Mouse (Mus musculus): ENCODE data around the gene Rftn2. TPM values are rescaled to one million over a fixed set of nuclear protein-coding genes. Genes with fewer than 3 reads are reported as not detected.
A peak's percentile ranks its signal among the peaks of the same experiment; 100 is the strongest.

Gene Rftn2
- polyA plus RNA-seq, 1 experiment from 2014 or later = 4.8 TPM

DNA sequence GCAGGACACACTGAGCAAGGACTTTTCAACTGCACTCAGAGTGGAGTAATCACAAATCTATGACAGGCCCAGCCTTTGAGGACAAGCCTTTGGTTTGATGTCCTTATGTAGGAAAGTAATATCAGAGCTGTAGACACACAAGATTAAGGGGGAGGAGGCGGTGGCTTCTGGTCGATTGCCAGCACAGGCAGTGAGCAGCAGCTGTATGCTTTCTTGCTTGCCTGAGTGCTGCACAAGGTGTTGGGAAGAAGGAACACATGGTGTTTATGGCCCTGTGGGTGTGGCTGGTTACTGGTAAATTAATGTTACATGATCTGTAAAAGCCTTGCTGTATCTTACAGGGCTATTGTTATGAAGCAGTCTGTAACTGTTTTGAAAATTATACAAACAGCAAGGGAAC is 9.4 kb downstream of the Rftn2 start:
- Histone ChIP-seq H3K9me3 (replicated peaks; ENCODE audit: control insufficient read depth, low read length) (no peaks in the 10 kb centered on the region), H3K4me1 (ENCODE audit: control insufficient read depth, insufficient read depth, low read length) (0 out of 2 replicates have a peak, but pooled peaks cover 4% of the 10 kb centered on the region), H3K36me3 (ENCODE audit: control insufficient read depth, insufficient read depth, low read length) (no peaks in the 10 kb centered on the region), H3K4me3 (ENCODE audit: low read depth, low read length) (no peak overlapping the region), H3K27ac (ENCODE audit: low read depth, low read length) (no peak overlapping the region), H3K4me2 (no peak overlapping the region), H3K9ac (ENCODE audit: low read depth, low read length) (no peak overlapping the region), H3K27me3 (ENCODE audit: control insufficient read depth, insufficient read depth, low read length) (no peaks in the 10 kb centered on the region)
- 66% methylated on average over 2 of the region's 2 CpGs for WGBS (ENCODE audit: insufficient replicate concordance)
- no peak for ATAC-seq (replicated peaks; ENCODE audit: insufficient number of reproducible peaks, low FRiP score, low TSS enrichment)

DNA sequence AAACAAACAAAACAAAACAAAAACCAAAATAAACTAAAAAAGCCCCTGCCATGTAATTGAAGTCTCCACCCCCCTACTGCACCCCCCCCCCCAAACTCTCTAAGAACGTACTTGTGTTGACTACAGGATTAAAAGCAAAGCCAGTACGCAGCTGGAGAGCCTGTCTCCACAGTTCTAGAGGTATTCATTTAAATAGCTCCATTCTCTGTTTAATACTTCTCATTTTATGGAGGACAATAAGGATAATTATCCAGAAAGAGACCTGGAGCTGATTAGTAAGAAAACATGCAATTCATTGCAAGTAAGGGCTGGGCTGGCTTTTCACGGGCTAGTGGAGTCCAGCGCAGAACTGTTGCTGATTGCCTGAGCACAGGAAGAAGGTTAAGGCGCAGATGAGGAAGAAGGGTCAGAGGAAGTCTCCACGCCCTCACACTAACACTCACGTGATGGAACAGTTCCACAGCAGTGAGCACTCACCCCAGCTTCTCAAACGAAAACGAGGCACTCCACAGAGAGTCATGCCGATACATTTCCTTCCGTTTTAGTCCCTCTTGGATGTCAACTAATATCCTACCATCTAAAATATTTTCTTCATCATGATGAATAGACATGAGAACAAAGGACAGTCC is 11.3 kb downstream of the Rftn2 start:
- no peak overlapping the region for H3K27ac ChIP-seq (ENCODE audit: low read depth, low read length)
- 71% methylated on average over 11 of the region's 11 CpGs for WGBS (ENCODE audit: insufficient replicate concordance)
- no peak for ATAC-seq (replicated peaks; ENCODE audit: insufficient number of reproducible peaks, low FRiP score, low TSS enrichment)

DNA sequence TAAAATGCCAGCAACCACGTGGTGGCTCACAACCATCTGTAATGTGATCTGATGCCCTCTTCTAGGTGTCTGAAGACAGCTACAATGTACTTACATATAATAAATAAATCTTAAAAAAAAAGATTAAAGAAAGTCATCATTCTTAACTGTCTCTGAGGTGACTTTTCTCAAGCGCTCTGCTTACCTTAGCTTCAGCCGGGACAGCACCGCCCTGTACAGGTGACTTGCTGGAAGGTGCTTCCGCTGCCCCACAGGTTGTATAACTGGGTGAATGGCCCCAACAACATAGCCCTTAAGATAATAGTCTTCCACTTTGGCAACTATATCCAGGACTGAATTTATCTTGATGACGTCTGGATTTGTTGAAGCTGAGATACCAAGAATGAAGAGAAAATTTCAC is 12.6 kb downstream of the Rftn2 start:
- ATAC-seq (replicated peaks; ENCODE audit: insufficient number of reproducible peaks, low FRiP score, low TSS enrichment) = no peak
- H3K4me2 ChIP-seq = no peak overlapping the region
- no peaks in the 10 kb centered on the region for H3K27me3 ChIP-seq (ENCODE audit: control insufficient read depth, insufficient read depth, low read length)
- WGBS (ENCODE audit: insufficient replicate concordance) = 83% methylated on average over 6 of the region's 6 CpGs
- H3K9me3 ChIP-seq (replicated peaks; ENCODE audit: control insufficient read depth, low read length) = no peaks in the 10 kb centered on the region
- H3K27ac ChIP-seq (ENCODE audit: low read depth, low read length) = no peak overlapping the region
- no peak overlapping the region for H3K4me3 ChIP-seq (ENCODE audit: low read depth, low read length)
- no peak overlapping the region for H3K9ac ChIP-seq (ENCODE audit: low read depth, low read length)
- peaks cover under 1% of the 10 kb centered on the region; the same call in 1 of the 2 replicates for H3K4me1 ChIP-seq (ENCODE audit: control insufficient read depth, insufficient read depth, low read length)
- H3K36me3 ChIP-seq (ENCODE audit: control insufficient read depth, insufficient read depth, low read length) = no peaks in the 10 kb centered on the region

More for the DNA sequence above, 11.3 kb downstream of the Rftn2 start:
- Histone ChIP-seq H3K4me3 (ENCODE audit: low read depth, low read length) (no peak overlapping the region), H3K4me1 (ENCODE audit: control insufficient read depth, insufficient read depth, low read length) (no peaks in the 10 kb centered on the region), H3K27me3 (ENCODE audit: control insufficient read depth, insufficient read depth, low read length) (no peaks in the 10 kb centered on the region), H3K4me2 (no peak overlapping the region), H3K9ac (ENCODE audit: low read depth, low read length) (no peak overlapping the region), H3K36me3 (ENCODE audit: control insufficient read depth, insufficient read depth, low read length) (no peaks in the 10 kb centered on the region), H3K9me3 (replicated peaks; ENCODE audit: control insufficient read depth, low read length) (no peaks in the 10 kb centered on the region)

DNA sequence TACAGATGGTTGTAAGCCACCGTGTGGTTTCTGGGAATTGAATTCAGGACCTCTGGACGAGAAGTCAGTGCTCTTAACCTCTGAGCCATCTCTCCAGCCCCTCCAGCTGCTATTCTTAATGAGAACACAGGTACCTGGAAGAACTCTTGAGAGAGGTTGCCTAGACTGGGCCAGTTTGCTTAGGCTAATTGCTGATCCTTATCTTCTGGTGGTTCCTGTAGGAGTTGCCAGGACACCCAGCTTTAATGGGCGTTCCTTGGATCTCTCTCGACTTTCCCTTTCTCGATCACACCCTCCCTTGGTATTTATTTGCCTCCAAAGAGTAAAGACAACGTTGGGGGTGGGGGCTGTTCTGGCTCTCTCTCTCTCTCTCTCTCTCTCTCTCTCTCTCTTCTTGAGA is 13.1 kb downstream of the Rftn2 start:
- no peaks in the 10 kb centered on the region for H3K27me3 ChIP-seq (ENCODE audit: control insufficient read depth, insufficient read depth, low read length)
- peaks cover 5% of the 10 kb centered on the region for H3K4me1 ChIP-seq (ENCODE audit: control insufficient read depth, insufficient read depth, low read length)
- no peak for ATAC-seq (replicated peaks; ENCODE audit: insufficient number of reproducible peaks, low FRiP score, low TSS enrichment)
- WGBS (ENCODE audit: insufficient replicate concordance) = 45% methylated on average over 6 of the region's 6 CpGs
- H3K36me3 ChIP-seq (ENCODE audit: control insufficient read depth, insufficient read depth, low read length) = no peaks in the 10 kb centered on the region
- H3K27ac ChIP-seq (ENCODE audit: low read depth, low read length) = no peak overlapping the region
- no peak overlapping the region for H3K4me3 ChIP-seq (ENCODE audit: low read depth, low read length)
- no peak overlapping the region for H3K9ac ChIP-seq (ENCODE audit: low read depth, low read length)
- H3K9me3 ChIP-seq (replicated peaks; ENCODE audit: control insufficient read depth, low read length) = no peaks in the 10 kb centered on the region
- H3K4me2 ChIP-seq = no peak overlapping the region

DNA sequence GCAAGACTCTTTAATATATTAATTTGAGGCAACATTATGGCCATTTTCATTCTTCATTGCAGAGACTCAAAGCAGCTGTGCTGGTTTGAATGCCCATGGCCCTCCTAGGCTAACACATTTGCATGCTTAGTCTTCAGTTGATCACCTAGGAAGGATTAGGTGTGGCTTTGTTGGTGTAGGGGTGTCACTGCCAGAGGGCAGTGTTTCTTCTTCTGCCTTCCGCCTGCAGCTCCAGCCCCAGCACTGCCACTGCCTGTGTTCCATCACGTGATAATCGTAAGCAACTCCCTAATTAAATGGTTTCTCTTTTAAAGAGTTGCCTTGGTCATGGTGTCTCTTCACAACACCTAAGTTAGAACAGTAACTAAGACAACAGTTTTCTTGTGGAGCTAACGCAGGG is 13.8 kb downstream of the Rftn2 start:
- Histone ChIP-seq H3K4me1 (ENCODE audit: control insufficient read depth, insufficient read depth, low read length) (peaks cover 5% of the 10 kb centered on the region), H3K27me3 (ENCODE audit: control insufficient read depth, insufficient read depth, low read length) (no peaks in the 10 kb centered on the region), H3K9ac (ENCODE audit: low read depth, low read length) (no peak overlapping the region), H3K9me3 (replicated peaks; ENCODE audit: control insufficient read depth, low read length) (no peaks in the 10 kb centered on the region), H3K4me2 (no peak overlapping the region), H3K27ac (ENCODE audit: low read depth, low read length) (no peak overlapping the region), H3K36me3 (ENCODE audit: control insufficient read depth, insufficient read depth, low read length) (no peaks in the 10 kb centered on the region), H3K4me3 (ENCODE audit: low read depth, low read length) (no peak overlapping the region)
- WGBS (ENCODE audit: insufficient replicate concordance) = 74% methylated on average over 4 of the region's 4 CpGs
- no peak for ATAC-seq (replicated peaks; ENCODE audit: insufficient number of reproducible peaks, low FRiP score, low TSS enrichment)

DNA sequence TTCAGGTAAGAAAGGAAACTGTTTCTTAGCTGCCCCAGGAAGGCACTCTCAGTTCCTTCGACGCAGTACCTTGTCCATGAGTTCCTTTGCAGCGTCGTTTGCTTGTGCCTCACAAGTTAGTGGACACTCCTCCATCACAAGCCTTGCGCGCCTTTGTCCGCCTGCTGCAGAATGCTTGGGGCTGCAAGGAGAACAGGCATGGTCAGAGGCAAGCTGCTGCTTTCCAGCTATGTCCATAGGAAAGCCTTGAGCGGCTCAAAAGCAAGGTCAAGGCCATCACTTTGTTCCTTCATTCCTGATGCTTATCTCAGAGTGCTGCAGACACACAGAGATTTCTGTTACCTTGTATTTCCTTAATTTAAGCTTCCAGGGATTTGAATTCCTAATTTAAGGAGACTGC is 15.5 kb downstream of the Rftn2 start:
- Histone ChIP-seq H3K4me1 (ENCODE audit: control insufficient read depth, insufficient read depth, low read length) (peaks cover 5% of the 10 kb centered on the region), H3K9ac (ENCODE audit: low read depth, low read length) (no peak overlapping the region), H3K27ac (ENCODE audit: low read depth, low read length) (no peak overlapping the region), H3K9me3 (replicated peaks; ENCODE audit: control insufficient read depth, low read length) (no peaks in the 10 kb centered on the region), H3K4me2 (no peak overlapping the region), H3K4me3 (ENCODE audit: low read depth, low read length) (no peak overlapping the region), H3K27me3 (ENCODE audit: control insufficient read depth, insufficient read depth, low read length) (no peaks in the 10 kb centered on the region), H3K36me3 (ENCODE audit: control insufficient read depth, insufficient read depth, low read length) (no peaks in the 10 kb centered on the region)
- 80% methylated on average over 8 of the region's 8 CpGs for WGBS (ENCODE audit: insufficient replicate concordance)
- ATAC-seq (replicated peaks; ENCODE audit: insufficient number of reproducible peaks, low FRiP score, low TSS enrichment) = no peak

DNA sequence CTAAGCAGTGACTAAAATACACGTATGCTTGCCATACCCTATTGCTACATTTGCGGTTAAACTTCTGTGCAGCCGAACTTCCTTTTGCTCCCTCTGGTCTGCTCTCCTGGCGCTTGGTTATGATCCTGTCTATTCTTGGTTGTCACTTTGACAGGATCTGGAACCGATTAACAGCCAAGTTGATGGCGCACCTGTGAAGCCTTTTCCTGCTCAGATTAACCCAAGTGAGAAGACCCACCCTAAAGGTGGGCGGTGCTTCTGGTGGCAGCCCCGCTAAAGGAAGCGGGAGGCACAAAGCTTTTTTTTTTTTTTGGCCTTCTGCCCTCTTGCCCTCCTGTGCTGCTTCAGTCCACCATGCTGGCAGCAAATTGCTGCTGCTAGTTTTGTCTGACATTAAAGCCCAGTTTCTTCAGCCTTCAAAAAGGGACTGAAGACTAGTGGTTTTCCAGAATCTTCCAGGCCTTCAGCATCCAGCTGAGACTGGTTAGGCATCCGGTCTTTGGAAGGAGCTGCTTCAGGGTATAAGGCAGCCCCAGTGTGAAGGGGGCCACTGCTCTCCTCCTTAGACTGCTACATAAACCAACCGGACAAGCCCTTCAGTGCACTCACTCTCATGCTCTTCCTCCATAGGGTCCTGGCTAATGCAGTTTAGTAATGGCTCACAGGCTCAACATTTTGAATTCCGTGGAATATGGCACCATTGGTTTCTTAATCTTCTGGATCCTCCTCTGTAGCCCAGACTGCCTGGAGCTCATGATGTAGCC is 16.2 kb downstream of the Rftn2 start:
- no peaks in the 10 kb centered on the region for H3K27me3 ChIP-seq (ENCODE audit: control insufficient read depth, insufficient read depth, low read length)
- no peak overlapping the region for H3K4me2 ChIP-seq
- 48% methylated on average over 12 of the region's 12 CpGs for WGBS (ENCODE audit: insufficient replicate concordance)
- no peak overlapping the region for H3K9ac ChIP-seq (ENCODE audit: low read depth, low read length)
- peaks cover 5% of the 10 kb centered on the region for H3K4me1 ChIP-seq (ENCODE audit: control insufficient read depth, insufficient read depth, low read length)
- no peaks in the 10 kb centered on the region for H3K36me3 ChIP-seq (ENCODE audit: control insufficient read depth, insufficient read depth, low read length)
- no peak for ATAC-seq (replicated peaks; ENCODE audit: insufficient number of reproducible peaks, low FRiP score, low TSS enrichment)
- no peak overlapping the region for H3K4me3 ChIP-seq (ENCODE audit: low read depth, low read length)
- no peaks in the 10 kb centered on the region for H3K9me3 ChIP-seq (replicated peaks; ENCODE audit: control insufficient read depth, low read length)
- H3K27ac ChIP-seq (ENCODE audit: low read depth, low read length) = no peak overlapping the region

DNA sequence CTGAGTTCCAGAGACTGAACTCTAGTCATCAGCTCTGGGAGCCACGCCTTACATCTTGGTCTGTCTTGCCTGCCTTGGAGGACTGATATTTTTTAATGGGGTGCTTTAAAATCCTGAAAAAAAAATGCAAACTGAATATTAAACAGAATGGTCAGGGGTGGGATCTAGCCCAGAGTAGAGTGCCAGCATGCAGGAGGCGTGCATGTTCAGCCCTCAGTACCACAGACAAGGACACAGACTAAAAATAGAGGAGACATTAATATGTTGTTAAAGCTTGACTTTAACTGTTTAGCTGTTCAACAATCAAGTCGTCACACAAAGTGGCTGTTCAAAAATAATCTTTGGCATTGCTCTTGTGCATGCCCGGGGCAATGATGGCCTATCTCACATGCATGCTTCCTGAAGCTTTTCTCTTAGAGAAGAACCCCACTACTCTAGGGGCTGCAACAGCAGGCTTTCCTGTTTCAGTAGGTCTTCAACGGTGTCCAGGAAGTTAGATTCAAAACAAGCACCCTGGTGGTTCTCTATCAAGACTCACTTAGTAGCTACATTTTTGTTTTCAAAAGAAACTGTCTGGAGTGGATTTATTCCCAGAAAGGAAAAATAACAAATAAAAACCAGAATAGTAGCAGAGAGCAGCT is 18.0 kb downstream of the Rftn2 start:
- H3K27me3 ChIP-seq (ENCODE audit: control insufficient read depth, insufficient read depth, low read length) = no peaks in the 10 kb centered on the region
- H3K36me3 ChIP-seq (ENCODE audit: control insufficient read depth, insufficient read depth, low read length) = no peaks in the 10 kb centered on the region
- H3K4me2 ChIP-seq = no peak overlapping the region
- H3K9ac ChIP-seq (ENCODE audit: low read depth, low read length) = no peak overlapping the region
- H3K4me3 ChIP-seq (ENCODE audit: low read depth, low read length) = no peak overlapping the region
- 0 out of 2 replicates have a peak overlapping the region, but pooled peaks have one; percentile 18 for H3K27ac ChIP-seq (ENCODE audit: low read depth, low read length)
- no peaks in the 10 kb centered on the region for H3K9me3 ChIP-seq (replicated peaks; ENCODE audit: control insufficient read depth, low read length)
- WGBS (ENCODE audit: insufficient replicate concordance) = 45% methylated on average over 5 of the region's 5 CpGs
- H3K4me1 ChIP-seq (ENCODE audit: control insufficient read depth, insufficient read depth, low read length) = peaks cover 5% of the 10 kb centered on the region
- ATAC-seq (replicated peaks; ENCODE audit: insufficient number of reproducible peaks, low FRiP score, low TSS enrichment) = no peak
